20 mouse cellular contexts compared by ENCODE assay signal in the genomic region with DNA sequence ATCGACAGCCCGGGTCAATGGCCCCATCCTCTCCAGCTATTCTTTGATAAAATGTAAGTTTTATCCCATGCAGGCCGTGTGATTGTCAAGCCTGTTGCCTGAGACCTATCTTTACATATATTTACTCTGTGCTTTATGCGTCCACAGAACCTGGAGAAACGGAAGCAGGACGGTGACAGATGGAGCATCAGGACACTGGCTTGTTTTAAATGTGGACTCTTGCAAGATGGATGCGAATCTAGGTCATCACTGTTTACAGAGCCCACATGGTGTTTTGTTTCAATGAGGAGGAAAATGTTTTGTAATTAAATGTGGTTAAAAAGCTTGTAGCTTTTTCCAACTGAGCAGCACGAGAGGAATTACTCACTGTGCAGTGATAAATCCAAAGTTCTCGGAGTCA. TPM values are rescaled to one million over a fixed set of nuclear protein-coding genes. Genes with fewer than 3 reads are reported as not detected.
DNase-seq lines count a peak whose midpoint lies in the region; ATAC-seq lines count a peak whose summit lies in the region.
"Had no signal": no experiment of that assay in that cellular context is flagged by ENCODE, and none has a peak within 500 bp of the region (broad histone marks: within the 10 kb centered on the region; RNA-seq: fewer than 3 reads in every experiment).

No protein-coding gene starts in this region.

- no peak for DNase-seq in cerebellum, postnatal 4 days (ENCODE audit: low spot score in 2 of 2)
- peak; percentile 95 for DNase-seq in brain, adult 2 months (ENCODE audit: low read depth, low spot score)
- DNase-seq in cerebellum, adult 8-10 months, result peak; percentile 63
- peak; percentile 56 to 66 for DNase-seq in cerebellum, postnatal 36 days
- DNase-seq in kidney, postnatal 10 days, result no peak
- DNase-seq in adrenal gland, adult 2 months, result no peak
- no peak for DNase-seq in ovary, adult 18-20 months (ENCODE audit: low spot score)
- DNase-seq: adrenal gland, postnatal 36 days; gastrocnemius, postnatal 10 days; heart, adult 18-20 months; heart, postnatal 36 days; kidney, adult 9 months; kidney, postnatal 25 days had no signal

- ATAC-seq in cerebellum, adult (ENCODE audit: insufficient number of reproducible peaks, low FRiP score, low TSS enrichment), result peak; percentile 88
- ATAC-seq: forebrain, embryonic 15.5 days; intestine, postnatal 0 days; midbrain, embryonic 15.5 days had no signal

RNA-seq across cellular contexts. Expression of a gene that starts 3.8 kb away (rescaled TPM):
- total RNA-seq in adrenal gland, adult 2 months (2021), result 10 to 100 TPM; 47.3 to 64.1 TPM
- polyA plus RNA-seq in adrenal gland, adult 2 months (2012; rRNA removed), result 9.0 and 14.0 TPM in 2 replicates

RNA-seq across cellular contexts. Expression of a gene that starts 36.5 kb away (rescaled TPM):
- total RNA-seq in adrenal gland, adult 2 months (2021), result 10 to 100 TPM; 47.1 to 57.1 TPM
- polyA plus RNA-seq in adrenal gland, adult 2 months (2012; rRNA removed), result 36.1 and 37.0 TPM in 2 replicates
- total RNA-seq: CH12.LX had no signal
- polyA plus RNA-seq: liver, embryonic 11.5 days; liver, embryonic 16.5 days had no signal

RNA-seq across cellular contexts. Expression of a gene that starts 36.7 kb away (rescaled TPM):
- total RNA-seq in adrenal gland, adult 2 months (2021), result 10 to 100 TPM; 28.2 to 28.9 TPM
- 6.6 and 7.5 TPM in 2 replicates for polyA plus RNA-seq in adrenal gland, adult 2 months (2012; rRNA removed)

Comparison
In these comparisons a context has a peak if more than half of its experiments do, and no peak if none do; other contexts are left out.
1. DNase-seq: peak in brain, adult 2 months (single experiment), cerebellum, adult 8-10 months (single experiment) and cerebellum, postnatal 36 days (2 of 2); none in cerebellum, postnatal 4 days (0 of 2), kidney, postnatal 10 days (single experiment), adrenal gland, adult 2 months (single experiment) and ovary, adult 18-20 months (single experiment).